Mouse (Mus musculus): Measurements from ENCODE around the gene Olfr316. TPM values are rescaled to one million over a fixed set of nuclear protein-coding genes. Genes with fewer than 3 reads are reported as not detected.

The Olfr316 gene
- polyA plus RNA-seq, 1 experiment from 2014 or later: not detected

- WGBS: 83% methylated on average over 7 of the region's 7 CpGs
- no peaks in the 10 kb centered on the region for H3K4me1 ChIP-seq (ENCODE audit: control insufficient read depth, insufficient read depth, low read length)
Measured at GRCm38 (mm10) chr11:58796850-58797249, 44.3 kb downstream of the Olfr316 start.

GRCm38 (mm10) chr11:58799747-58800146, 47.2 kb downstream of the Olfr316 start:
- no peak overlapping the region for H3K9ac ChIP-seq (ENCODE audit: low read depth, low read length)
- H3K4me3 ChIP-seq (ENCODE audit: low read length): no peak overlapping the region
- H3K27ac ChIP-seq (ENCODE audit: low read depth, low read length): no peak overlapping the region
- no peaks in the 10 kb centered on the region for H3K9me3 ChIP-seq (ENCODE audit: control insufficient read depth, low read length)
- WGBS: 81% methylated on average over 5 of the region's 5 CpGs
- H3K4me1 ChIP-seq (ENCODE audit: control insufficient read depth, insufficient read depth, low read length): no peaks in the 10 kb centered on the region
- ATAC-seq (ENCODE audit: low FRiP score, low TSS enrichment): no peak
- H3K4me2 ChIP-seq (replicated peaks; ENCODE audit: low read depth, low read length): no peak overlapping the region
- H3K27me3 ChIP-seq (ENCODE audit: control insufficient read depth, insufficient read depth, low read length): no peaks in the 10 kb centered on the region
- no peaks in the 10 kb centered on the region for H3K36me3 ChIP-seq (ENCODE audit: control insufficient read depth, insufficient read depth, low read length)

More at GRCm38 (mm10) chr11:58796850-58797249, 44.3 kb downstream of the Olfr316 start:
- Histone ChIP-seq H3K4me2 (replicated peaks; ENCODE audit: low read depth, low read length) (no peak overlapping the region), H3K9ac (ENCODE audit: low read depth, low read length) (no peak overlapping the region), H3K36me3 (ENCODE audit: control insufficient read depth, insufficient read depth, low read length) (no peaks in the 10 kb centered on the region), H3K27ac (ENCODE audit: low read depth, low read length) (no peak overlapping the region), H3K4me3 (ENCODE audit: low read length) (no peak overlapping the region), H3K27me3 (ENCODE audit: control insufficient read depth, insufficient read depth, low read length) (no peaks in the 10 kb centered on the region), H3K9me3 (ENCODE audit: control insufficient read depth, low read length) (no peaks in the 10 kb centered on the region)
- no peak for ATAC-seq (ENCODE audit: low FRiP score, low TSS enrichment)

- Histone ChIP-seq H3K4me1 (ENCODE audit: control insufficient read depth, insufficient read depth, low read length) (no peaks in the 10 kb centered on the region), H3K36me3 (ENCODE audit: control insufficient read depth, insufficient read depth, low read length) (no peaks in the 10 kb centered on the region), H3K4me2 (replicated peaks; ENCODE audit: low read depth, low read length) (no peak within 1 kb of the TSS; the same call in 1 of the 2 replicates), H3K9me3 (ENCODE audit: control insufficient read depth, low read length) (no peaks in the 10 kb centered on the region), H3K27me3 (ENCODE audit: control insufficient read depth, insufficient read depth, low read length) (no peaks in the 10 kb centered on the region), H3K27ac (ENCODE audit: low read depth, low read length) (no peak within 1 kb of the TSS), H3K4me3 (ENCODE audit: low read length) (no peak within 1 kb of the TSS), H3K9ac (ENCODE audit: low read depth, low read length) (no peak within 1 kb of the TSS)
- ATAC-seq (ENCODE audit: low FRiP score, low TSS enrichment): peak; percentile 57; the same call in 1 of the 2 replicates
- 41% methylated on average over 14 of the region's 14 CpGs for WGBS
Measured at GRCm38 (mm10) chr11:58801558-58802228, 49.2 kb downstream of the Olfr316 start, which contains the start of gene Fam183b. Gene Fam183b, minus strand, starts transcription at chr11:58801960.

- WGBS: 70% methylated on average over 4 of the region's 4 CpGs
- H3K4me2 ChIP-seq (replicated peaks; ENCODE audit: low read depth, low read length): no peak overlapping the region
Measured at GRCm38 (mm10) chr11:58803871-58804270, 51.3 kb downstream of the Olfr316 start.

GRCm38 (mm10) chr11:58804393-58804792, 51.9 kb downstream of the Olfr316 start:
- H3K4me2 ChIP-seq (replicated peaks; ENCODE audit: low read depth, low read length): no peak overlapping the region
- no peaks in the 10 kb centered on the region for H3K4me1 ChIP-seq (ENCODE audit: control insufficient read depth, insufficient read depth, low read length)
- no peak overlapping the region for H3K4me3 ChIP-seq (ENCODE audit: low read length)
- WGBS: 60% methylated on average over 2 of the region's 2 CpGs
- no peak overlapping the region for H3K9ac ChIP-seq (ENCODE audit: low read depth, low read length)
- H3K27me3 ChIP-seq (ENCODE audit: control insufficient read depth, insufficient read depth, low read length): no peaks in the 10 kb centered on the region
- no peaks in the 10 kb centered on the region for H3K9me3 ChIP-seq (ENCODE audit: control insufficient read depth, low read length)
- H3K36me3 ChIP-seq (ENCODE audit: control insufficient read depth, insufficient read depth, low read length): no peaks in the 10 kb centered on the region
- no peak overlapping the region for H3K27ac ChIP-seq (ENCODE audit: low read depth, low read length)
- ATAC-seq (ENCODE audit: low FRiP score, low TSS enrichment): no peak

More at GRCm38 (mm10) chr11:58803871-58804270, 51.3 kb downstream of the Olfr316 start:
- no peak overlapping the region for H3K9ac ChIP-seq (ENCODE audit: low read depth, low read length)
- no peak for ATAC-seq (ENCODE audit: low FRiP score, low TSS enrichment)
- no peak overlapping the region for H3K4me3 ChIP-seq (ENCODE audit: low read length)
- no peaks in the 10 kb centered on the region for H3K27me3 ChIP-seq (ENCODE audit: control insufficient read depth, insufficient read depth, low read length)
- no peaks in the 10 kb centered on the region for H3K4me1 ChIP-seq (ENCODE audit: control insufficient read depth, insufficient read depth, low read length)
- H3K9me3 ChIP-seq (ENCODE audit: control insufficient read depth, low read length): no peaks in the 10 kb centered on the region
- H3K27ac ChIP-seq (ENCODE audit: low read depth, low read length): no peak overlapping the region
- H3K36me3 ChIP-seq (ENCODE audit: control insufficient read depth, insufficient read depth, low read length): no peaks in the 10 kb centered on the region

Other genes starting within 250 kb of the Olfr316 start
- gene Olfr330, start 217.9 kb upstream of the Olfr316 start, polyA plus RNA-seq (2014; fragmentation: Nextera tagmentation; extraction: Ambion mirVana): not detected in 2 replicates
- not detected in 2 replicates for gene Olfr329-ps, start 206.3 kb upstream of the Olfr316 start, polyA plus RNA-seq (2014; fragmentation: Nextera tagmentation; extraction: Ambion mirVana)
- gene Olfr328, start 197.1 kb upstream of the Olfr316 start, polyA plus RNA-seq (2014; fragmentation: Nextera tagmentation; extraction: Ambion mirVana): 0.07 and 0.18 TPM in 2 replicates
- gene Olfr224, start 182.2 kb upstream of the Olfr316 start, polyA plus RNA-seq (2014; fragmentation: Nextera tagmentation; extraction: Ambion mirVana): not detected in 2 replicates
- not detected in 2 replicates for gene Olfr325, start 175.0 kb upstream of the Olfr316 start, polyA plus RNA-seq (2014; fragmentation: Nextera tagmentation; extraction: Ambion mirVana)
- not detected in 2 replicates for gene Olfr324, start 157.6 kb upstream of the Olfr316 start, polyA plus RNA-seq (2014; fragmentation: Nextera tagmentation; extraction: Ambion mirVana)
- not detected in 2 replicates for gene 2210407C18Rik, start 136.7 kb upstream of the Olfr316 start, polyA plus RNA-seq (2014; fragmentation: Nextera tagmentation; extraction: Ambion mirVana)
- gene Olfr323, start 122.2 kb upstream of the Olfr316 start, polyA plus RNA-seq (2014; fragmentation: Nextera tagmentation; extraction: Ambion mirVana): not detected in 2 replicates
- gene Trim58, start 112.3 kb upstream of the Olfr316 start, polyA plus RNA-seq (2014; fragmentation: Nextera tagmentation; extraction: Ambion mirVana): not detected in 2 replicates
- gene Olfr322, start 94.0 kb upstream of the Olfr316 start, polyA plus RNA-seq (2014; fragmentation: Nextera tagmentation; extraction: Ambion mirVana): 0.07 TPM in 1 of 2 replicates, not detected in the other
- not detected in 2 replicates for gene Olfr320, start 71.6 kb upstream of the Olfr316 start, polyA plus RNA-seq (2014; fragmentation: Nextera tagmentation; extraction: Ambion mirVana)
- not detected in 2 replicates for gene Olfr319, start 53.6 kb upstream of the Olfr316 start, polyA plus RNA-seq (2014; fragmentation: Nextera tagmentation; extraction: Ambion mirVana)
- not detected in 2 replicates for gene Olfr318, start 28.7 kb upstream of the Olfr316 start, polyA plus RNA-seq (2014; fragmentation: Nextera tagmentation; extraction: Ambion mirVana)
- gene Olfr317, start 13.5 kb upstream of the Olfr316 start, polyA plus RNA-seq (2014; fragmentation: Nextera tagmentation; extraction: Ambion mirVana): not detected in 2 replicates
- gene Olfr315, start 20.5 kb downstream of the Olfr316 start, polyA plus RNA-seq (2014; fragmentation: Nextera tagmentation; extraction: Ambion mirVana): not detected in 2 replicates
- not detected in 2 replicates for gene Olfr314, start 30.2 kb downstream of the Olfr316 start, polyA plus RNA-seq (2014; fragmentation: Nextera tagmentation; extraction: Ambion mirVana)
- gene Fam183b, start 49.2 kb downstream of the Olfr316 start, polyA plus RNA-seq (2014; fragmentation: Nextera tagmentation; extraction: Ambion mirVana): not detected in 2 replicates
- not detected in 2 replicates for gene Olfr313, start 62.3 kb downstream of the Olfr316 start, polyA plus RNA-seq (2014; fragmentation: Nextera tagmentation; extraction: Ambion mirVana)
- gene Olfr312, start 76.5 kb downstream of the Olfr316 start, polyA plus RNA-seq (2014; fragmentation: Nextera tagmentation; extraction: Ambion mirVana): not detected in 2 replicates
- not detected in 2 replicates for gene Olfr311, start 86.5 kb downstream of the Olfr316 start, polyA plus RNA-seq (2014; fragmentation: Nextera tagmentation; extraction: Ambion mirVana)
- gene Gm12258, start 94.4 kb downstream of the Olfr316 start, polyA plus RNA-seq (2014; fragmentation: Nextera tagmentation; extraction: Ambion mirVana): 5.9 and 10.7 TPM in 2 replicates
- gene 2810021J22Rik, start 114.5 kb downstream of the Olfr316 start, polyA plus RNA-seq (2014; fragmentation: Nextera tagmentation; extraction: Ambion mirVana): 6.4 and 8.8 TPM in 2 replicates
- 5.0 and 9.6 TPM in 2 replicates for gene Zfp39, start 151.5 kb downstream of the Olfr316 start, polyA plus RNA-seq (2014; fragmentation: Nextera tagmentation; extraction: Ambion mirVana)
- 0.09 TPM in 1 of 2 replicates, not detected in the other for gene Btnl10, start 165.2 kb downstream of the Olfr316 start, polyA plus RNA-seq (2014; fragmentation: Nextera tagmentation; extraction: Ambion mirVana)
- gene Rnf187, start 186.2 kb downstream of the Olfr316 start, polyA plus RNA-seq (2014; fragmentation: Nextera tagmentation; extraction: Ambion mirVana): 229 and 304 TPM in 2 replicates
- 29.9 and 146 TPM in 2 replicates for gene Hist3h2ba, start 196.2 kb downstream of the Olfr316 start, polyA plus RNA-seq (2014; fragmentation: Nextera tagmentation; extraction: Ambion mirVana)
- gene Hist3h2a, start 202.0 kb downstream of the Olfr316 start, polyA plus RNA-seq (2014; fragmentation: Nextera tagmentation; extraction: Ambion mirVana): 31.8 and 32.7 TPM in 2 replicates
- gene Trim17, start 202.0 kb downstream of the Olfr316 start, polyA plus RNA-seq (2014; fragmentation: Nextera tagmentation; extraction: Ambion mirVana): 0.63 and 0.65 TPM in 2 replicates
- gene Trim11, start 225.4 kb downstream of the Olfr316 start, polyA plus RNA-seq (2014; fragmentation: Nextera tagmentation; extraction: Ambion mirVana): 16.7 and 19.8 TPM in 2 replicates

All from kidney, embryonic 14.5 days (tissue).